Mouse (Mus musculus): Measurements from ENCODE around the gene P3h2. TPM values are rescaled to one million over a fixed set of nuclear protein-coding genes. Genes with fewer than 3 reads are reported as not detected.

Gene P3h2
- polyA plus RNA-seq, 1 experiment from 2014 or later, result 16.5 TPM

GRCm38 (mm10) chr16:26065060-26065459, 40.5 kb downstream of the P3h2 start:
- H3K4me2 ChIP-seq, result peak overlapping the region; percentile 38; the same call in 1 of the 2 replicates
- H3K9ac ChIP-seq, result no peak overlapping the region
- peaks cover 24% of the 10 kb centered on the region for H3K4me1 ChIP-seq (replicated peaks)
- peak; percentile 79 for ATAC-seq (ENCODE audit: insufficient number of reproducible peaks, low FRiP score)
- no peak overlapping the region for H3K4me3 ChIP-seq
- no peaks in the 10 kb centered on the region for H3K27me3 ChIP-seq (replicated peaks)
- H3K36me3 ChIP-seq, result no peaks in the 10 kb centered on the region
- H3K27ac ChIP-seq (ENCODE audit: poor library complexity, severe bottlenecking), result peak overlapping the region; percentile 60
- WGBS, result 34% methylated on average over 6 of the region's 6 CpGs
- no peaks in the 10 kb centered on the region for H3K9me3 ChIP-seq (replicated peaks)

GRCm38 (mm10) chr16:26060239-26061085, 45.1 kb downstream of the P3h2 start:
- Histone ChIP-seq H3K27ac (ENCODE audit: poor library complexity, severe bottlenecking) (peak overlapping the region; percentile 47; the same call in 1 of the 2 replicates), H3K9ac (no peak overlapping the region), H3K9me3 (replicated peaks) (no peaks in the 10 kb centered on the region), H3K27me3 (replicated peaks) (no peaks in the 10 kb centered on the region), H3K36me3 (no peaks in the 10 kb centered on the region), H3K4me1 (replicated peaks) (peaks cover 18% of the 10 kb centered on the region), H3K4me3 (no peak overlapping the region), H3K4me2 (0 out of 2 replicates have a peak overlapping the region, but pooled peaks have one; percentile 5)
- WGBS, result 56% methylated on average over 5 of the region's 5 CpGs
- no peak for ATAC-seq (ENCODE audit: insufficient number of reproducible peaks, low FRiP score)

- no peaks in the 10 kb centered on the region for H3K9me3 ChIP-seq (replicated peaks)
- ATAC-seq (ENCODE audit: insufficient number of reproducible peaks, low FRiP score), result no peak
- no peaks in the 10 kb centered on the region for H3K27me3 ChIP-seq (replicated peaks)
- H3K4me1 ChIP-seq (replicated peaks), result peaks cover 51% of the 10 kb centered on the region
- 59% methylated on average over 3 of the region's 3 CpGs for WGBS
- H3K9ac ChIP-seq, result no peak overlapping the region
- no peak overlapping the region; the same call in 1 of the 2 replicates for H3K27ac ChIP-seq (ENCODE audit: poor library complexity, severe bottlenecking)
- H3K36me3 ChIP-seq, result no peaks in the 10 kb centered on the region
- H3K4me3 ChIP-seq, result no peak overlapping the region
- H3K4me2 ChIP-seq, result no peak overlapping the region
Observed at GRCm38 (mm10) chr16:26053631-26054030, 52.0 kb downstream of the P3h2 start.

- H3K4me1 ChIP-seq (replicated peaks), result peaks cover 63% of the 10 kb centered on the region
- no peak overlapping the region for H3K4me3 ChIP-seq
- ATAC-seq (ENCODE audit: insufficient number of reproducible peaks, low FRiP score), result peak; percentile 77
- H3K9me3 ChIP-seq (replicated peaks), result no peaks in the 10 kb centered on the region
- H3K27ac ChIP-seq (ENCODE audit: poor library complexity, severe bottlenecking), result peak overlapping the region; percentile 85
- 25% methylated on average over 5 of the region's 5 CpGs for WGBS
- no peak overlapping the region for H3K9ac ChIP-seq
- H3K36me3 ChIP-seq, result no peaks in the 10 kb centered on the region
- no peaks in the 10 kb centered on the region for H3K27me3 ChIP-seq (replicated peaks)
- no peak overlapping the region for H3K4me2 ChIP-seq
Observed at GRCm38 (mm10) chr16:26049393-26050087, 56.0 kb downstream of the P3h2 start.

- Histone ChIP-seq H3K27ac (ENCODE audit: poor library complexity, severe bottlenecking) (peak overlapping the region; percentile 85), H3K9me3 (replicated peaks) (no peaks in the 10 kb centered on the region), H3K9ac (no peak overlapping the region), H3K4me1 (replicated peaks) (peaks cover 62% of the 10 kb centered on the region), H3K27me3 (replicated peaks) (no peaks in the 10 kb centered on the region), H3K36me3 (no peaks in the 10 kb centered on the region), H3K4me3 (no peak overlapping the region), H3K4me2 (no peak overlapping the region)
- WGBS, result 22% methylated on average over 3 of the region's 3 CpGs
- peak; percentile 82 for ATAC-seq (ENCODE audit: insufficient number of reproducible peaks, low FRiP score)
Observed at GRCm38 (mm10) chr16:26047870-26048269, 57.7 kb downstream of the P3h2 start.

GRCm38 (mm10) chr16:26047396-26047795, 58.2 kb downstream of the P3h2 start:
- no peak for ATAC-seq (ENCODE audit: insufficient number of reproducible peaks, low FRiP score)
- Histone ChIP-seq H3K36me3 (no peaks in the 10 kb centered on the region), H3K9ac (no peak overlapping the region), H3K9me3 (replicated peaks) (no peaks in the 10 kb centered on the region), H3K4me2 (no peak overlapping the region), H3K4me3 (no peak overlapping the region), H3K4me1 (replicated peaks) (peaks cover 60% of the 10 kb centered on the region), H3K27ac (ENCODE audit: poor library complexity, severe bottlenecking) (peak overlapping the region; percentile 85), H3K27me3 (replicated peaks) (no peaks in the 10 kb centered on the region)
- WGBS, result 44% methylated on average over 1 of the region's 1 CpGs

GRCm38 (mm10) chr16:26041929-26042303, 63.7 kb downstream of the P3h2 start:
- H3K27me3 ChIP-seq (replicated peaks), result no peaks in the 10 kb centered on the region
- no peak overlapping the region for H3K9ac ChIP-seq
- H3K4me2 ChIP-seq, result peak overlapping the region; percentile 54
- no peaks in the 10 kb centered on the region for H3K9me3 ChIP-seq (replicated peaks)
- H3K4me3 ChIP-seq, result peak overlapping the region; percentile 10; the same call in 1 of the 2 replicates
- no peak for ATAC-seq (ENCODE audit: insufficient number of reproducible peaks, low FRiP score)
- peak overlapping the region; percentile 85 for H3K27ac ChIP-seq (ENCODE audit: poor library complexity, severe bottlenecking)
- WGBS, result 25% methylated on average over 2 of the region's 2 CpGs
- H3K4me1 ChIP-seq (replicated peaks), result peaks cover 31% of the 10 kb centered on the region
- no peaks in the 10 kb centered on the region for H3K36me3 ChIP-seq

- H3K9ac ChIP-seq, result no peak overlapping the region
- H3K4me1 ChIP-seq (replicated peaks), result peaks cover 32% of the 10 kb centered on the region
- H3K27ac ChIP-seq (ENCODE audit: poor library complexity, severe bottlenecking), result peak overlapping the region; percentile 85
- WGBS, result 9% methylated on average over 12 of the region's 12 CpGs
- peak overlapping the region; percentile 10 for H3K4me3 ChIP-seq
- H3K9me3 ChIP-seq (replicated peaks), result no peaks in the 10 kb centered on the region
- peak overlapping the region; percentile 54 for H3K4me2 ChIP-seq
- H3K27me3 ChIP-seq (replicated peaks), result no peaks in the 10 kb centered on the region
- peak; percentile 80 for ATAC-seq (ENCODE audit: insufficient number of reproducible peaks, low FRiP score)
- no peaks in the 10 kb centered on the region for H3K36me3 ChIP-seq
Observed at GRCm38 (mm10) chr16:26041021-26041928, 64.3 kb downstream of the P3h2 start.

GRCm38 (mm10) chr16:26039320-26039719, 66.3 kb downstream of the P3h2 start:
- ATAC-seq (ENCODE audit: insufficient number of reproducible peaks, low FRiP score), result no peak
- Histone ChIP-seq H3K4me1 (replicated peaks) (peaks cover 31% of the 10 kb centered on the region), H3K4me3 (no peak overlapping the region), H3K36me3 (no peaks in the 10 kb centered on the region), H3K27me3 (replicated peaks) (no peaks in the 10 kb centered on the region), H3K4me2 (no peak overlapping the region), H3K9ac (no peak overlapping the region), H3K9me3 (replicated peaks) (no peaks in the 10 kb centered on the region), H3K27ac (ENCODE audit: poor library complexity, severe bottlenecking) (no peak overlapping the region)
- WGBS, result 88% methylated on average over 3 of the region's 3 CpGs

GRCm38 (mm10) chr16:26035525-26035924, 70.1 kb downstream of the P3h2 start:
- WGBS, result 56% methylated on average over 3 of the region's 3 CpGs
- H3K4me3 ChIP-seq, result no peak overlapping the region
- peaks cover 9% of the 10 kb centered on the region for H3K36me3 ChIP-seq
- ATAC-seq (ENCODE audit: insufficient number of reproducible peaks, low FRiP score), result no peak
- H3K4me2 ChIP-seq, result no peak overlapping the region
- no peaks in the 10 kb centered on the region for H3K27me3 ChIP-seq (replicated peaks)
- peaks cover 7% of the 10 kb centered on the region; the same call in 1 of the 2 replicates for H3K9me3 ChIP-seq (replicated peaks)
- H3K27ac ChIP-seq (ENCODE audit: poor library complexity, severe bottlenecking), result 0 out of 2 replicates have a peak overlapping the region, but pooled peaks have one; percentile 11
- H3K4me1 ChIP-seq (replicated peaks), result peaks cover 7% of the 10 kb centered on the region; the same call in 1 of the 2 replicates
- H3K9ac ChIP-seq, result no peak overlapping the region
